Mouse (Mus musculus) lung, postnatal 25 days (tissue): Measurements from ENCODE around the gene Ctnnd1.

Experiments
- DNase-seq: peaks from one replicate; pipeline ENCODE4 v3.0.0; 2022; ENCODE audit warnings: low spot score

Gene Ctnnd1

GRCm38 (mm10) chr2:84607842-84608241 is 42.7 kb downstream of the Ctnnd1 start:
- DNase-seq, result no peak

GRCm38 (mm10) chr2:84600977-84601376 is 49.6 kb downstream of the Ctnnd1 start:
- no peak for DNase-seq

- no peak for DNase-seq
These were observed 51.2 kb downstream of the Ctnnd1 start for GRCm38 (mm10) chr2:84599270-84599888.

- DNase-seq, result no peak
These were observed 53.4 kb downstream of the Ctnnd1 start for GRCm38 (mm10) chr2:84597123-84597522.

GRCm38 (mm10) chr2:84592801-84593200 is 57.8 kb downstream of the Ctnnd1 start:
- no peak for DNase-seq

- DNase-seq, result no peak
These were observed 64.9 kb downstream of the Ctnnd1 start for GRCm38 (mm10) chr2:84585700-84586099.

- DNase-seq, result no peak
These were observed 68.3 kb downstream of the Ctnnd1 start for GRCm38 (mm10) chr2:84582286-84582685.

- DNase-seq, result no peak
These were observed 69.4 kb downstream of the Ctnnd1 start for GRCm38 (mm10) chr2:84581208-84581607.

- no peak for DNase-seq
These were observed 71.3 kb downstream of the Ctnnd1 start for GRCm38 (mm10) chr2:84579311-84579710.

- no peak for DNase-seq
These were observed 76.4 kb downstream of the Ctnnd1 start for GRCm38 (mm10) chr2:84574130-84574529.

GRCm38 (mm10) chr2:84556888-84557514 is 93.6 kb downstream of the Ctnnd1 start:
- DNase-seq, result peak; percentile 22

GRCm38 (mm10) chr2:84551390-84552100 is 99.0 kb downstream of the Ctnnd1 start:
- no peak for DNase-seq
